Mouse (Mus musculus): ENCODE measurements around the gene Atp6v0b.

Gene Atp6v0b

DNA sequence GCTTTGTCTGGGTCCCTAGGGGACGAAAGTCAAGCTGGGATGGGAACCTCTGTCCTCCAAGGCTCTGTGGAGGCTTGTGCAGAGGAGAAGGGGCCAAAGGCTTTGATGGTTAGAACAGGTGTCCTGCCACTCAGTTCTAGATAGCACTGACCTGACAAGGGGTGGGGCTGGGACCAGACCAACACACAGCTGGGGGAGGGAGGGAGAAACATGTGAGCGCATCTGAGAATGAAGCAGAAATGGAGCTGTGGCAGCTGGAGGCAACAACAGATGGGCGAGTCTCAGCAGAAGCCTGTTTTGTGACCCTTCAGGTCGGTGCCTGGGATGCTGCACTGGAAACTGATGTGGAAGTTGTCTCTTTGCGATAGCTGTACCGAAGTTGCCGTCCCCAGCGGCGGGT lies 17.8 kb downstream of the Atp6v0b start:
- DNase-seq = no peak

DNA sequence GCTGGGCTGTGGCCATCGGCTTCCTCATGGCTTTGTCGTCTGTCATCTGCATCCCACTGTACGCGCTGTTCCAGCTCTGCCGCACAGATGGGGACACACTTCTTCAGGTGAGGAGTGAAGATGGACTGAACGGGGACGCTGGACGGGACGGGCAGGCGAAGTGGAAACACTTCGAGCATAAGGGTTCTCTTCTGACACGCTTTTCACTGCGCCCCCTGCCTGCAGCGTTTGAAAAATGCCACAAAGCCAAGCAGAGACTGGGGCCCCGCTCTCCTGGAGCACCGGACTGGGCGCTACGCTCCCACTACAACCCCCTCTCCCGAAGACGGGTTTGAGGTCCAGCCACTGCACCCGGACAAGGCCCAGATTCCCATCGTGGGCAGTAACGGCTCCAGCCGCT lies 19.3 kb downstream of the Atp6v0b start:
- DNase-seq = peak; percentile 68 to 74

DNA sequence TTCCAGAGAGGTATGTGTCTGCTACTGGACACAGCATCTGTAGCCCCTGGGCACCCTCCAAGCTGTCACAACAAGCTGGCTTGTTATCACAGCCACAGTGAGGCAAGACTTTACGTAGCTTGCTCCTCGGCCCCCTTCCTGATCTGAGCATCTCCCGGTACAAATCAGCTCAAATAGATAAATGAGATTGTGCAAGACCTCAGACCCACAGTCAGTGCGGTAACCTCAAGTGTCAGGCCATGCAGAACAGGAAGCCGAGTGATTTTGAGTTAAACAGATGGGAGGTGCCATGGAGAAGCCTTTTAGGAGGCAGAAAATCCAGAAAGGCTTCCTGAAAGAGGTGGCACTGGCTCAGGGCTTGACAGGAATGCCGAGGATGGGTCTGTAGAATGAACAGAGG lies 20.1 kb downstream of the Atp6v0b start:
- no peak for DNase-seq

DNA sequence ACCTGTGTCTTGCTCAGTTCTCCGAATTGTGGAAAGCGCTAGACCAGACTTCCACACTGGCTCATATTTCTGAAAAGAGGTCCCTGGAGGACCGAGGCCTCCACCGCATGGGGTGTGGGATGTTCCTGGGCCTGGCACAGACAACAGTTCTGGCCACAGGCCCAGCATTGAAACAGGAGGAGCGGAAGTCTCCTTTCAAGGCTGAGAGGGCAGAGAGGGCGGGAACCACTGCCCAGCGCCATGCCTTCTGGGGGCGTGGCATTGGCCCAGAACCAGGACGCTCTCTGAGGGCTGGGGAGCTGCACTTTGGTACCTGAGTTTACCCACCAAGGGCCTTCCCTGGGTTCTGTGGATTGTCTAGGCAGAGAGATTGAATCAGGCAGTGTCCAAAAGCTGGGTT lies 21.1 kb downstream of the Atp6v0b start:
- peak; percentile 28 to 33 for DNase-seq

DNA sequence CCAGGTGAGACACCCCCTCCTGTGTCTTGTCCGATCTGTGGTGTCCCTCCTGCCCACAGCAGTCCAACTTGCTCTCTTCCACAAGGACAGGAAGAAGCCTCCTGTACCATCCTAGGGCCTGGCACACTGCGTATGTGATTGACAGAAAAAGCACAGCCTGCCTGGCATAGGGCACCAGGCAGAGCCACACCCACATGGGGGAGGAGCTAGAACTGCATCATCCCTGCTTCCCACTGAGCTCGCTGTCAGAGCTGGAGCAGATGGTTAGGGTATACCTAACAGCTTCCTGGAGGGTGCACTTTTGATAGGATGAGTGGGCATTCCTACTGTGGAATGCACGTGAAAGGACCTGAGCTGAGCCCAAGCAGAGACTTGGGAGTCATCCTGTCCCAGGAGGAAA lies 24.3 kb downstream of the Atp6v0b start:
- DNase-seq = no peak

DNA sequence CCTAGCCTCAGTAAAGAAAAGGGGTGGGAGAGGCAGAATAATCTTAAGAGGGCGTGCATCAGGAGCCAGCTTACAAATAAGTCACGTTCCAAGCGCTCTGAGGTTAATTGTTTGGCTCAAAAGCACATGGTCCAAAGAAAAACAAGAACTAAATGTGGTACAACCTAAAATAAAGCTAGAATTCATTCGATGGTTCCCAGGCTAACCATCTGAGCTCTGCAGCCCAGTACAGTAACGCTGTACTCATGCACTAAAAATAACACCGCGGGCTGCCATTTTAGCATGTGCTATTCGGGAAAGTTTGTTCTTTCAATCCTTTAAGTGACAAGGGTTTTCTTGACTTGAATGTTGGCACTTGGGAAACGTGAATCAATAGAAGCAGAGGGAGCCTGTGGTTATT lies 26.6 kb downstream of the Atp6v0b start:
- no peak for DNase-seq

DNA sequence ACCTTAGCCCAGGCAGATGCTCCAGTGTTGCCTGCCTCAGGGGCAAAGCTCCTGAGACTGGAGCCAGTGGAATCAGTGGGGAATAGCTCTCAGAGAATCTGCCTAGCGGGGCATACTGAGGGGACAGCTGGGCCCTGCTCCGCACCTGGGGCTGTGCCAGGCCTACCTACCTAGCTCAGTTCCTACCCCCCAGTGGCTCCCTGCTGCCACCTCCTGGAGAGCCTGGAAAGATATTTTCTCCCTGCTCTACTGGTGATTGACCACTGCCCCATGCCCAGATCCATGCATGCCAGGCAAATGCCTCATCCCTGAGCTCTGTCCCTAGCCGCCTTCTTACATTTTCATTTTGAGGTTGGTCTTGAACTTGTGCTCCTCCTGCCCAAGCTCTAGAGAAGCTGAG lies 28.3 kb downstream of the Atp6v0b start:
- peak; percentile 63 to 64 for DNase-seq

DNA sequence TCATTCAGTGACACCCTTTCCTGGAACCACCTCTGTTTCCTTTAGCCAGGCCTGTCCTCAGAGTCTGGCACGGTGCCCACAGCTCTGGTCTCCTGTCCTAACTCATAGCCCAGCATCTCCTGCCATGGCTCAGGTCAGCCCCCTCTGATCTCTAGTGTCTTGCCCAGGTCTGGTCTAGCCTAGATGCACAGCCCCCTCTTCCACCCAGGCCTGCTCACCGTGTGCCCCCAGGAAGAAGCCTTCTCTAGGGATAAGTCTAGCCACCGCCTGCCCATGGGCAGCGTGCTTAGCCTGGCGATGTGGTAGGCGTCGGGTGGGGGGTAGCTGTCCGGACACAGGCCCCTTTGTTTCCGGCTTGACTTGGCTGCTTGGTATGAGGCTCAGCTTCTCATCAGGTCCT lies 32.0 kb downstream of the Atp6v0b start:
- DNase-seq = no peak

DNA sequence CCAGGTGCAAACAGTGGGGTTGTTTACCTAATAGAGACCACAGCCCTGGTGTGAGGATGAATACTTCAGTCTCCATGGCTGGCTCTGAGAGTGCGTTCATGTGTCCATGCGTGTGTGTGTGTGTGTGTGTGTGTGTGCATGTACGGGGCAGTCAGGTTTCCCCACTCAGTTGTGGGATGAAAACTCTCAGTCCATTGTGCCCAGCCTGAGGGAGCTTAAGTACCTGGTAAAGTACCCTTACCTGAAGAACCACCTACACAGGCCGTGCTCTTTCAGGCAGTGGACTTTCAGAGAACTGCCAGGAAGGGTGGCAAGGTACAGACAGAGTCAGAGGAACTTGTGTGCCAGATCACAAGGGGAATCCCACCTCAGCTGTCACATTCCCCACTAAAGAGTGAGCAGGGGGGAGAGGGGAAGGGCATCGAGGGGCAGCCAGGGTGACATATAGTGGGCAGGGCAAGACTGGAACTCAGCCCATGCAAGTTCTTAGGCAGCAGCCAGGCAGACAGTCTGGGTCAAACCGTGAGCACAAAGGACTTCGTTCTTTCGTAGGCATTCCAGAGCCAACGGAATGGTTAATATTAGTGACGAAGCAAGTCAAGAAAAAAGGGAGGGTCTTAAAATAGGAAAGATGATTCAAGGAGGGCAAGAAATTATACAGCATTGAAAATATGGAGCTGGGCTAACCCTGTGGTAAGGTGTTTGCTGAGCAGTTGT lies 34.8 kb downstream of the Atp6v0b start:
- no peak for DNase-seq

DNA sequence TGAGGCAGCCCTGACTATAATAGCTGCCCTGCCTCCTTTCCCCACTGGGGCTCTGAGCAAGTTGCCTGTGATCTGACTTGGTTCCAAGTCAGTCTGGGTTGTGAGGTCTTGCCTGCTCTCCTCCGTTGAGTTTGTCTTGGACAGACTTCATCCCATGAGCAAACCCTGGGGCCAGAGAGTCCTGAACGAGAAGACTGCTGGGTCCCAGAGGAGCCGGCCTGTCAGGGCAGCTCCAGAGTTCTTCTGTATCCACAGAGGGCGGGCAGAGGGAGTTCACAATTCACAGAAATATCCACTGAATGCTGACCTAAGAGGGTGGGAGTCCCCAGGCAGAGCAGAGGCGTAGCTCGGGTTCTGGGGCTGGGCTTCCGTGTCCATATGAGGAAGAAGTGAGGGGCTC lies 36.3 kb downstream of the Atp6v0b start:
- no peak for DNase-seq

DNA sequence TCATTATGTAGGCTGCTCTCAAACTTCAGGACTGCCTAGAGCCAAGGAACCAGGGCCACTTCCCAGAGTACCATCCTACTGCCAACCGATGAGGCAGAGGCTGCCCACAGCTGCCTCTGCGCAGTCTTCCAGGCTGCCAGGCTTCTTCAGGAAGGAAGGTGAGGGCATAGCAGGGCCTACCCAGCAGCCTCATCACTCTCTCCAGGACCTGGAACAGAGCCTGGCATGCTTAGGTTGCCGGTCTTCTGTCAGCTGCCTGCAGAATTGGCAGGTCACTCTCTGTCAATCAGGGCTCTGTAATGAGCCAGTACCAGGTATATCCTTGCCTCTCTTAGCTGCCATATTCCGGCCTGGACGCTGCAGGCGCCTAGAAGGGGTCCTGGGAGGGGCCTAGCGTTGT lies 37.0 kb downstream of the Atp6v0b start:
- no peak for DNase-seq

DNA sequence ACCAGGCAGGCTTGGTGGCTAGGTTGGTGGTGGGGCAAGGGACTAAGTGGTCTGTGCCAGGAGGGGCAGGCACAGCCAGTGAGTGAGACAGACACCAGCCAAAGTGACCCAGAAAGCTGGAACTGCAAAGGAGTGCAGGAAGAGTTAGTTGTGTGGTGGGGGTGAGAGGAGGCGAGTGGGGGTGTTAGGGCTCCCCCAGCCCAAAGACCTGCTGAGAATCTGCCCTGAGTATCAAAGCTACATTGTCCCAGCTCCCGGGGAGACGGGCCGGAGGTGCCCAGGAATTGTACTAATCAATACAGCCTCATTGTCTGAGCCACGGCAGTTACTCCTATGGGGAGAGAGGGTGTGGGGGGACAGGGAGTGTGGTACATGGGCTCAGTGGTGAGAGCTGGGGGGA lies 37.6 kb downstream of the Atp6v0b start:
- no peak for DNase-seq

DNA sequence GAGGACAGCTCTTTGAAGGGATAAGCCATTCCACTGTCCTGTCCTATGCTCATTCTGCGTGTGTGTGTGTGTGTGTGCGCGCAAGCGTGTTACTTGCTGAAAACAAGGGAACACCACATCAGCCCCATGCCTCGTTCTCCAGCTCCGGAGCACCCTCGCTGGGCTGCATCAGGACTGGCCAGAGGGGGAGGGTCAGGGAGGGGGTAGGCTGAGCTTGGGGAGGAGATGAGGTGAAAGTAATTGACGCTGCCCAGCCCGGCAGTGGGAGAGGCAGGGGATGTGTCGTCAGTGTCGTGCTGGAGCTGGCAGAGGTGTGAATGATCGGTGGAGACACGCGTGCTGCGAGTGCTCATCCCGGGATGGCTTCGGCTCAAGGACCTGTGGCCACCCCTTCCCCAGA lies 38.1 kb downstream of the Atp6v0b start:
- DNase-seq = no peak

DNA sequence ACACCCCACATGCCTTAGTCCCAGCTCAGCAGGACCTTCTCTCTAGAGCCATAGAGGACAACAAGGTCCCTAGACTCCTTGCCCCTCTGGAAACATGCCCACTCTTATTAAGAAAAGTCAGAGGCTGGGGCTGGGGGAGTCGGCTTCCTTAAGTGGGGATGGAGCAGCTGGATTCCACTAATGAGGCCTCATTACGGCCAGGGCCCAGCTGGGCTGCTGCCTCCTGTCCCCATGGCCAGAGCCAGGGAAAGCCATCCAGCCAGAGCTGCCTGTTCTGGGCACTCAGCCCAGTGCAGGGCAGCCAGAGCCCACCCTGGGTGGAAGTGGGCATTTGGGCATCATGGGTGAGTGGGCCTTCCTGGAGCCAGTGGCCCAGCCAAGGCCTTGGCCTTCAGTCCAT lies 40.1 kb downstream of the Atp6v0b start:
- no peak for DNase-seq

DNA sequence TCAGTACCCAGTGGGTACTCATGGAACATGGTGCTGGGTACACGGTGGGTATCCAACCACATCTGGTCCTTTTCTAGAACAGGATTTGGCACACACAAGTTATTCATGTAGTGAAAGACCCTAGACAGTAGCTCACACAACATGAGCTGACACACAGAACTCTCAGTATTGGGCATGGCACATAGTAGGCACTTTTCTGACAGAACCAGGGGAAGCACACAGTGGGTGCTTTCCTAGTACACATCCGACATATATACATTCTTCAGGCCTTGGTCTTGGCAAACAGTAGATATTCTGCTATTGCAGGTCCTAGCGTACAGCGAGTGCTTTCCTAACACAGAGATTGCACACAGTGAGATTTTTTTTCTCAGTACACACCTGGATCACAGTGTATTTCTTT lies 40.9 kb downstream of the Atp6v0b start:
- DNase-seq = no peak

DNA sequence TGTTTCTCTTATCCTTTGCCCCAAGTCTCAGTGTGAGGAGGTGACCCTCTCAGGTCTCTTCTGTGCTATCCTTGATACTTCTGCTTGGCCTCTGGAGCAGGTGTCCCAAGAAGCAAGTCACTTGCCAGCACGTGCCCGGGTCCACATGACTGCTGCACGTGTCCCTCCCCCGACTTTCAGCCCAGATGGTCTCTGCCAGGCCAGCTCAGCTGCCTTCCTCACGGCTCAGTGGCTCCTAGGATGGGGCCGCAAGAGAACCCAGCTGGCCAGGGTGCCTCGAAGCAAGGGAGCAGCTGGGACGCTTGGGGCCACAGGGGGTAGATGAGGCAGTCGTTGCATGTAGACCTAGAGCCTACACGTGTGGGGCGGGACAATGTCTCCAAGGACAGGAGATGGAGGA lies 41.8 kb downstream of the Atp6v0b start:
- DNase-seq = no peak

DNA sequence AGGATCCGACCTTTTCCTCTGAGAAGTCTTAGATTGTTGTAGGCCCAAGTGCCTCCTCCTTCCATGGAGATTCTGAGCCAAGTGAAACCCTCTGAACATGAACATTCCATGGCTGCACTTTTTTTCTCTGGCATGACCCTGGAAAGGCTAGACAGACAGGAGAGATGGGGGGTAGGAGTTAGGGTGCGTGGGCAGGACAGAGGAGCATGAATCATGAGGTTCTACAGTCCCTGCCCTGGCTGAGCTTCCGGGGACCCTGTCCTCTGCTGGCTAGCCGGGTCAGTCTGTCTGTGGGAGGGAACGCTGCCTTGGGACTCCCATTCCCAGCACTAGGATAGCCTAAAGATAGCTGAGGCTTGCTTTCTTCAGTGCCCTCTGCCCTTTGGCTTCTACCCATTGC lies 42.7 kb downstream of the Atp6v0b start:
- DNase-seq = no peak

DNA sequence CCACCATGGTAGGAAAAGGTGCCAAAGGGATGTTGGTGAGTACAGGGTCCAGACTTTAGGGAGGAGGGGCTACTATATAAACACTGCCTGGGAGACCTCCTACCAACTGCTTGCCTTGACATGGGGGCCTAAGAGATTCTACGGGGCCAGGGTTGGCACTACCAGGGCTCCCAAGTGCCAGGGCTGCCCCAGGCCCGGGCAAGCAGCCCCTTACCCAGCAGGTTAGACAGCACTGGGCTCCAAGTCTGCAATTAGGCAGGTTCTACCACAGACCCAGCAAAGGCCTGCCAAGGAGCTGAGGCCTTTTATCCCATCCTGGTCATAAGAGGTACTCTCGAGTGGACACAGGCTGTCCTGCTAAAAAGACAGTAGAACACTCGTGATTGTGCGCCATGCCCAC lies 44.0 kb downstream of the Atp6v0b start:
- DNase-seq = no peak

DNA sequence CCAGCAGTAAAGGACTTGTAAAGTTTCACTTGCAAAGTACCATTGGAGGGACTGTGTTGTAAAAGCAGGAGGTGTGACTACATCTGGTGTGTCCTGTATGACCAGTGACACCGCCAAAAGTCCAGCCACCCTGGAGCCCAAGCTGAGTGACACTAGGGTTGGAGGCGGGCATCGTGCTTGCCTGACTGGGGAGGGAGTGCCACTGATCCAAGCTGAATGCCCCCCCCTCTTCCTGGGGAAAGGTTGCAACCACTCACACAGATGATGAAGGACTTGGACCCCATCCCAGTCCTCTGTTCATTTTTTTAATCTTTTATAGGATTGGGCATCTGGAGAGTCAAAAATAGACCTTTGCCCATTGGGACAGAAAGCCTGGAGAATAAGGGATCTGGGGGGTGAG lies 45.6 kb downstream of the Atp6v0b start:
- DNase-seq = no peak

DNA sequence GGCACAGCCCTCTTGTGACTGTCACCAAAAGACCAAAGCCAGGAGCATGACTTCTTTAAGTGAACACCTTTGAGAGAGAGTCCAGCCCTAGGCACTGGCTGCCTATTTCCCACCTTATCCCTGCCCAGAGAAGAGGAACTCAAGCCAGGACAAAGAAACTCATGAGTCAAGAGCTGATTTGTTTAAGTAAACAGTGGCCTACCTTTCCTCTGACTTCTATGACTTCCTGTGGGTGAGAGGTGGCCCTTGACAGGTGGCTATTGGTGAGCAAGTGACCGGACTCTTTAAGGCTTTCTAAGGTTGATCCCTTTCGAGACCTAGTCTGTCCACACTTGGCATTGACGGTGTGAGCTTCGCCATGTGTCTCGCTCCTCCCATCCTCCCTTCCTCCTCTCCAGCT lies 46.3 kb downstream of the Atp6v0b start:
- no peak for DNase-seq

DNA sequence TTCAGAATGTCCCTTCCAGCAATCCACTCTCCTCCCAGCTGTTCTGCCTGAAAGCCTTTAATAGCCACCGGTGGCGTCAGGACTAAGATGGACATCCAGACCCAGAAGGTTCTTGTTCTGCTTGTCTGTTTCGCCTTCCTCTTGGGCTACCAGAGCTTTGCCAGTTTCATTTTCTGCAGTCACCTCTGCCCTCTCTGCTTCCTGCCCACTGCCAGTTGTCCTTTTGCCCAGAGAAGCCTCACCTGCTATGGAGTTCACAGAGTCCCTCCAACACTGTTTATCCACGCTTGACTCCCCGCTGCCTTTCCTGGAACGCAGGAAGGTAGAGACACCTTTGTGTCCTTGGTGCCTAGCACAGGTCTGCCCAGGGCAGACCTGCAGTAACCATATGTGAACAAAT lies 47.8 kb downstream of the Atp6v0b start:
- DNase-seq = no peak

DNA sequence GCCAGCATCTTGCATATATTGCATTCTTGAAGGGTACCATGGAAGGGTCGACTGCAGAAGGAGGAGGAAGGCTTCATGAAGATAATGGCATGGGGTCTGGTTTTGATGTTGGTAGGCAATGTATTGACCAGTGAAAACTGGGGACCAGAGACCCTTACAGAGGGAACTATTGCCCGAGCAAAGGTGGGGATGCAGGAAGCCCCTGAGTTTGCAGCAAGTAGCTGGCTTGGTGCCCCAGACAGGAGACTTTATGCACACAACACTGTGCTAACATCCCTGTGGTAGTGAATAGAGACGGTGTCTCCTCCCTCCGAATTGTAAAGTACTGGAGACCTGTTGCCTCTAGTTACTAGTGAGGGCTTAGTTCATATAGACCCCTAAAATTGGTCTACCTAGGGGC lies 49.9 kb downstream of the Atp6v0b start:
- DNase-seq = no peak

DNA sequence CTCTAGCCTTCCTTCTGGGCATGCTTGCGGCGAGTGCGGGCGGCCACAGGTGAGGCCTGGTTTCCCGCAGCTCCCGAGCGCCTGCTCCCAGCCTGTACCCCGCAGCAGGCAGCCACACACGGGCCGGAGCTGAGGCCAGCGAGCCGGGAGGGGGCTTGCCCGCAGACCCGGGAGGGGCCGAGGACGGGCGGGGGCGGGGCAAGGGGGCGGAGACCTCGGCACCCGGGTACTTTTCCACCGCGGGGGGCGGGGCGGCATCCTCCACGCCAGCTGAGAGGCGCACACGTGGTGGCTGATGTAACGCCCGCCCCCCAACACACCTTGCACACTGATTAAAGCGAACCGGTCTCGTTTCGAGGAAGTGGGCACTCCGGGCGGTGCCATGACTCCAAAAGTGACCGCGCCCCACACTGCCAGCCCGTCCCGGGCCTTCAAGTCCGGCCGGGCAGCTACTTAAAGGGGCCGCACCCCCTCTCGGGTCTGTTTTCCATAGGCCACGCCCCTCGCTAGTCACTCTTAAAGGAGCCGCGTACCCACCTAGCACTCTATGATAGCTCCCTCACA lies 50.8 kb downstream of the Atp6v0b start:
- peak; percentile 86 to 88 for DNase-seq

DNA sequence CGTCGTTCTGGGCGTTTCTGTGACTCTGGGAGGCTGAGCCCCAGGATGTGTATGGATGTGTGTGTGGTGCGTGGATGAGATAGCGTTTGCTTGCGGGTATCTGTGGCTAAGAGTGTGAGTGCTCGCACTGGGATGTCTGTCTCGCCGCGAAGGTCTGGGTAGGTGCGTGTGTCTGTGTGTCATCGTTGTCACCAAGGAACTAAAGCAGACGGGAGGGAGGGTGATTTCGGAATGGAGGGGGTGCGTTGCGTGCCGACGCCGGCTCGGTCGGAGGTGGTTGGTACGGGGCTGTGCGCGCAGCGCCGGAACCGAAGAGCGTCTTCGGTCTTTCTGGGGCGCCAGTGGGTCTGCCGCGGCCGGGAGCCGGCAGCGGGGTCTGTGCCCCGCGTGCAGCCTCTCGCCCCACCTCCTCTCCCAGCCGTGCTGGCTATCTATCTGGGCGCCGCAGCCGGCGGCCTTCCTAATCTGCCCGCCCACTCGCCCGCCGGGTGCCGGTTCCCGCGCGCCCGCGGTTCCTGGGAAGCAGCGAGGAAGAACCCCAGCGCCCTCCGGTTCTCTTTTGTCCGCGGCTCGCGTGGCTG lies 51.5 kb downstream of the Atp6v0b start:
- DNase-seq = peak; percentile 30 to 44

Data from B cell, adult 2 months (primary cell).